Mouse (Mus musculus) midbrain, postnatal 0 days (tissue): Measurements from ENCODE around the gene Robo1. TPM values are rescaled to one million over a fixed set of nuclear protein-coding genes. Genes with fewer than 3 reads are reported as not detected.
A peak's percentile ranks its signal among the peaks of the same experiment; 100 is the strongest.

Experiments used
- ATAC-seq: fragments of 200-750 bp; cut with Nextera tagmentation; 2 replicates; pipeline ENCODE4 v1.8.0; 2017; ENCODE audit warnings: moderate number of reproducible peaks, mild to moderate bottlenecking, moderate TSS enrichment, moderate library complexity; ENCODE audit not compliant: low FRiP score
- DNase-seq: peaks from one replicate; pipeline ENCODE4 v3.0.0-alpha.2; 2015; ENCODE audit warnings: low spot score
- H3K27ac ChIP-seq: fragments of 300-500 bp; sonication (generic); 2 replicates; pipeline ENCODE4 v1.5.1; 2014; ENCODE audit warnings: low read depth, mild to moderate bottlenecking, low read length, mixed read lengths
- H3K27me3 ChIP-seq: fragments of 300-500 bp; sonication (generic); 2 replicates; pipeline ENCODE4 v1.6.1; 2014; ENCODE audit warnings: low read length, control low read depth, mixed read lengths; ENCODE audit not compliant: insufficient read depth
- H3K36me3 ChIP-seq: fragments of 300-500 bp; sonication (generic); 2 replicates; pipeline ENCODE4 v1.6.1; 2014; ENCODE audit warnings: low read length, control low read depth, mixed read lengths; ENCODE audit not compliant: insufficient read depth
- H3K4me1 ChIP-seq: fragments of 300-500 bp; sonication (generic); 2 replicates; pipeline ENCODE4 v1.6.1; 2014; ENCODE audit warnings: mild to moderate bottlenecking, control low read depth, antibody characterized with exemption, low read length, mixed read lengths; ENCODE audit not compliant: insufficient read depth
- H3K4me2 ChIP-seq: fragments of 300-500 bp; sonication (generic); 2 replicates; pipeline ENCODE4 v1.6.1; 2014; ENCODE audit warnings: low read depth, mild to moderate bottlenecking, low read length, mixed read lengths; ENCODE audit not compliant: poor library complexity, severe bottlenecking
- H3K4me3 ChIP-seq: fragments of 300-500 bp; sonication (generic); 2 replicates; pipeline ENCODE4 v1.5.1; 2014; ENCODE audit warnings: low read depth, mild to moderate bottlenecking, low read length, moderate library complexity
- H3K9ac ChIP-seq: fragments of 300-500 bp; sonication (generic); replicated peaks from 2 replicates; pipeline ENCODE4 v1.6.1; 2014; ENCODE audit warnings: mild to moderate bottlenecking, low read length, moderate library complexity, mixed read lengths; ENCODE audit not compliant: poor library complexity, severe bottlenecking
- H3K9me3 ChIP-seq: fragments of 300-500 bp; sonication (generic); 2 replicates; pipeline ENCODE4 v1.6.1; 2016; ENCODE audit warnings: low read length, control low read depth
- CTCF ChIP-seq: IDR thresholded peaks from 2 replicates; pipeline ENCODE4 v1.5.1; 2016; ENCODE audit warnings: antibody characterized with exemption, mild to moderate bottlenecking
- WGBS: fragments of 180-500 bp; shearing (Covaris S2); extraction: QIAGEN DNeasy Blood & Tissue Kit; methylation state at CpG from one replicate; pipeline ENCODE4 v1.1.7; 2014; 5-methylcytosine and 5-hydroxymethylcytosine counted together
- polyA plus RNA-seq: library from polyadenylated mRNA; unstranded; fragments of >200 nt; fragmentation: Nextera tagmentation; extraction: Ambion mirVana; gene quantifications from 2 replicates; pipeline ENCODE4 v1.2.1, GENCODE M21; 2015
- total RNA-seq: library from RNA; depleted of rRNA; stranded (reverse); fragments of >200 nt; gene quantifications from 2 replicates; pipeline ENCODE4 v1.2.3, GENCODE M21; 2014

The Robo1 gene
- total and polyA plus RNA-seq, 2 experiments from 2014 or later = 31.4 to 96.1 TPM

DNA sequence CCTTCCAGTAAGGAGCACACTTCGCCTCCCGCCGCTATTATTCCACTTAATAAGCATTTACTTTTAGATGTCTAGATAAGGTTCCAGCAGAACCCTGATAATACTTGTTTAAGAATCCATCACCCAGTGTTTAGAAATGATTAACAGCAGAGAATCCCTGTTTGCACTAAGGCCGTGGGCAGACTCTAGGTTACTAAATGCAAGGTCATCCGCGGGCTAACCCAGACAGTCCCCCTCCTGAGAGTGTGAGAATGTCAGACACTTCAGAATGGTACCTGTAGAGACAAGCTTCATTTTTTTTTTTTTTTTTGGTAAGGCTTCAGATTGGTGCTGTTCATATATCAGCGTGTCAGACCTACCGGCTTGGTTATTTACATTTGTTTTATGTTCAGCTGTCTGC lies 685.1 kb downstream of the Robo1 start:
- H3K4me1 ChIP-seq = no peaks in the 10 kb centered on the region
- no peak for ATAC-seq
- no peak for TF ChIP-seq CTCF
- no peaks in the 10 kb centered on the region for H3K9me3 ChIP-seq
- H3K9ac ChIP-seq = no peak overlapping the region
- no peak overlapping the region for H3K27ac ChIP-seq
- no peak overlapping the region for H3K4me2 ChIP-seq
- WGBS = 74% methylated on average over 8 of the region's 8 CpGs
- no peaks in the 10 kb centered on the region for H3K36me3 ChIP-seq
- H3K4me3 ChIP-seq = no peak overlapping the region
- no peaks in the 10 kb centered on the region for H3K27me3 ChIP-seq
- no peak for DNase-seq

- no peak overlapping the region for H3K4me2 ChIP-seq
- DNase-seq (no peak), ATAC-seq (no peak)
- no peaks in the 10 kb centered on the region for H3K4me1 ChIP-seq
- H3K36me3 ChIP-seq = no peaks in the 10 kb centered on the region
- no peaks in the 10 kb centered on the region for H3K9me3 ChIP-seq
- 83% methylated on average over 10 of the region's 10 CpGs for WGBS
- no peaks in the 10 kb centered on the region for H3K27me3 ChIP-seq
- H3K27ac ChIP-seq = no peak overlapping the region
- no peak overlapping the region for H3K4me3 ChIP-seq
- no peak for TF ChIP-seq CTCF
- H3K9ac ChIP-seq = no peak overlapping the region
Measured at GRCm38 (mm10) chr16:72993594-72993993, 685.5 kb downstream of the Robo1 start.

- H3K27me3 ChIP-seq = no peaks in the 10 kb centered on the region
- H3K4me2 ChIP-seq = no peak overlapping the region; the same call in 1 of the 2 replicates
- ATAC-seq (no peak), DNase-seq (peak; percentile 86)
- no peak overlapping the region for H3K4me3 ChIP-seq
- no peaks in the 10 kb centered on the region for H3K9me3 ChIP-seq
- H3K27ac ChIP-seq = no peak overlapping the region
- H3K36me3 ChIP-seq = no peaks in the 10 kb centered on the region
- H3K4me1 ChIP-seq = no peaks in the 10 kb centered on the region
- no peak overlapping the region for H3K9ac ChIP-seq
- TF ChIP-seq CTCF = peak; percentile 97
- WGBS = 10% methylated on average over 8 of the region's 8 CpGs
Measured at GRCm38 (mm10) chr16:72995251-72995954, 687.3 kb downstream of the Robo1 start.

GRCm38 (mm10) chr16:72995955-72996535 lies 687.9 kb downstream of the Robo1 start:
- Histone ChIP-seq H3K4me2 (no peak overlapping the region), H3K27ac (0 out of 2 replicates have a peak overlapping the region, but pooled peaks have one; percentile 51), H3K9ac (peak overlapping the region; percentile 30; the same call in 1 of the 2 replicates), H3K4me1 (no peaks in the 10 kb centered on the region), H3K27me3 (no peaks in the 10 kb centered on the region), H3K9me3 (no peaks in the 10 kb centered on the region), H3K4me3 (no peak overlapping the region), H3K36me3 (no peaks in the 10 kb centered on the region)
- 37% methylated on average over 10 of the region's 10 CpGs for WGBS
- no peak for DNase-seq
- ATAC-seq = no peak
- no peak for TF ChIP-seq CTCF

GRCm38 (mm10) chr16:72998677-72999076 lies 690.6 kb downstream of the Robo1 start:
- Histone ChIP-seq H3K27me3 (no peaks in the 10 kb centered on the region), H3K4me2 (no peak overlapping the region), H3K4me1 (no peaks in the 10 kb centered on the region), H3K9me3 (no peaks in the 10 kb centered on the region), H3K9ac (no peak overlapping the region), H3K27ac (no peak overlapping the region), H3K4me3 (no peak overlapping the region), H3K36me3 (0 out of 2 replicates have a peak, but pooled peaks cover 2% of the 10 kb centered on the region)
- DNase-seq (no peak), ATAC-seq (no peak)
- 75% methylated on average over 6 of the region's 6 CpGs for WGBS
- TF ChIP-seq CTCF = no peak

GRCm38 (mm10) chr16:73002685-73003084 lies 694.6 kb downstream of the Robo1 start:
- ATAC-seq (no peak), DNase-seq (no peak)
- no peak overlapping the region for H3K27ac ChIP-seq
- no peak overlapping the region for H3K9ac ChIP-seq
- 0 out of 2 replicates have a peak, but pooled peaks cover 2% of the 10 kb centered on the region for H3K36me3 ChIP-seq
- no peak for TF ChIP-seq CTCF
- no peak overlapping the region for H3K4me3 ChIP-seq
- no peaks in the 10 kb centered on the region for H3K9me3 ChIP-seq
- WGBS = 93% methylated on average over 4 of the region's 4 CpGs
- H3K4me2 ChIP-seq = no peak overlapping the region
- no peaks in the 10 kb centered on the region for H3K27me3 ChIP-seq
- H3K4me1 ChIP-seq = no peaks in the 10 kb centered on the region
